Mouse (Mus musculus) MEL (cell line): ENCODE data around the gene Esrra. TPM values are rescaled to one million over a fixed set of nuclear protein-coding genes. Genes with fewer than 3 reads are reported as not detected.

Experiments used
- DNase-seq: peaks from one replicate; pipeline ENCODE4 v3.0.0; 2011; ENCODE audit warnings: low read depth, low spot score
- H3K27ac ChIP-seq: 2 replicates; pipeline ENCODE4 v1.5.1; 2012; ENCODE audit warnings: low read depth, mild to moderate bottlenecking, control low read depth, low read length, moderate library complexity; ENCODE audit not compliant: control insufficient read depth
- H3K27me3 ChIP-seq, 2 experiments: fragments of 150-350 bp in 1 of 2; sonication (generic) in 1 of 2; 2 replicates each; pipeline ENCODE4 v1.6.1; 2012; ENCODE audit warnings: low read length in 2 of 2, mild to moderate bottlenecking in 2 of 2, improper control_type of control experiment in 1 of 2, moderate library complexity in 1 of 2; ENCODE audit not compliant: insufficient read depth in 2 of 2, control insufficient read depth in 1 of 2
- H3K36me3 ChIP-seq, 2 experiments: 2 replicates each; pipeline ENCODE4 v1.6.1; 2012 to 2014; ENCODE audit warnings: low read length in 2 of 2, improper control_type of control experiment in 1 of 2, inconsistent platforms in 1 of 2, mild to moderate bottlenecking in 1 of 2; ENCODE audit not compliant: insufficient read depth in 2 of 2, control insufficient read depth in 1 of 2
- H3K4me1 ChIP-seq, 2 experiments: fragments of 150-350 bp in 1 of 2; sonication (generic) in 1 of 2; 2 replicates each; pipeline ENCODE4 v1.6.1; 2012; ENCODE audit warnings: low read length in 2 of 2, improper control_type of control experiment in 1 of 2, mild to moderate bottlenecking in 1 of 2; ENCODE audit not compliant: insufficient read depth in 2 of 2, control insufficient read depth in 1 of 2
- H3K4me3 ChIP-seq, 2 experiments: fragments of 150-350 bp in 1 of 2; sonication (generic) in 1 of 2; 2 replicates each; pipeline ENCODE4 v1.5.1; 2012; ENCODE audit warnings: low read depth in 2 of 2, low read length in 2 of 2, mild to moderate bottlenecking in 2 of 2, moderate library complexity in 2 of 2, control low read depth in 1 of 2, improper control_type of control experiment in 1 of 2; ENCODE audit not compliant: control insufficient read depth in 1 of 2, insufficient read depth in 1 of 2
- H3K79me2 ChIP-seq: 2 replicates; pipeline ENCODE4 v1.6.1; 2012; ENCODE audit warnings: mild to moderate bottlenecking, low read length, moderate library complexity; ENCODE audit not compliant: control insufficient read depth, poor library complexity, insufficient read depth
- H3K9ac ChIP-seq: 2 replicates; pipeline ENCODE4 v1.6.1; 2012; ENCODE audit warnings: low read depth, mild to moderate bottlenecking, control low read depth, low read length, moderate library complexity; ENCODE audit not compliant: control insufficient read depth, poor library complexity, severe bottlenecking
- H3K9me3 ChIP-seq: fragments of 150-350 bp; sonication (generic); replicated peaks from 2 replicates; pipeline ENCODE4 v1.6.1; 2012; ENCODE audit warnings: mild to moderate bottlenecking, low read length, improper control_type of control experiment, moderate library complexity; ENCODE audit not compliant: insufficient read depth
- CHD2 ChIP-seq: IDR thresholded peaks from 2 replicates; pipeline ENCODE4 v1.6.1; 2011; ENCODE audit warnings: low read length, improper control_type of control experiment
- CTCF ChIP-seq, 3 experiments: IDR thresholded peaks in 2 of 3; conservative IDR thresholded peaks in 1 of 3; 2 replicates each; pipeline ENCODE4 v1.5.1; 2011 to 2012; ENCODE audit warnings: low read length in 3 of 3, low read depth in 2 of 3, mild to moderate bottlenecking in 2 of 3, improper control_type of control experiment in 1 of 3, inconsistent platforms in 1 of 3, mixed read lengths in 1 of 3, moderate library complexity in 1 of 3; ENCODE audit not compliant: control insufficient read depth in 1 of 3, insufficient read depth in 1 of 3, poor library complexity in 1 of 3, severe bottlenecking in 1 of 3
- E2F4 ChIP-seq: IDR thresholded peaks from 2 replicates; pipeline ENCODE4 v1.6.1; 2011; ENCODE audit warnings: low read depth, low read length, improper control_type of control experiment, borderline replicate concordance
- GABPA ChIP-seq: IDR thresholded peaks from 2 replicates; pipeline ENCODE4 v1.6.1; 2012; ENCODE audit warnings: low read depth, mild to moderate bottlenecking, inconsistent platforms, low read length, improper control_type of control experiment, moderate library complexity
- HCFC1 ChIP-seq: IDR thresholded peaks from 2 replicates; pipeline ENCODE4 v1.6.1; 2012; ENCODE audit warnings: low read depth, mild to moderate bottlenecking, inconsistent platforms, low read length, improper control_type of control experiment, moderate library complexity
- KAT2A ChIP-seq: conservative IDR thresholded peaks from 2 replicates; pipeline ENCODE4 v1.6.1; 2012; ENCODE audit warnings: low read depth, low read length, improper control_type of control experiment, inconsistent platforms
- MAFK ChIP-seq: IDR thresholded peaks from 2 replicates; pipeline ENCODE4 v1.6.1; 2011; ENCODE audit warnings: low read depth, mild to moderate bottlenecking, low read length, improper control_type of control experiment, borderline replicate concordance
- MAX ChIP-seq: IDR thresholded peaks from 2 replicates; pipeline ENCODE4 v1.6.1; 2011; ENCODE audit warnings: low read length, improper control_type of control experiment
- MAZ ChIP-seq: IDR thresholded peaks from 2 replicates; pipeline ENCODE4 v1.6.1; 2012; ENCODE audit warnings: low read depth, mild to moderate bottlenecking, inconsistent platforms, low read length, improper control_type of control experiment
- MEF2A ChIP-seq: IDR thresholded peaks from 2 replicates; pipeline ENCODE4 v1.6.1; 2014; ENCODE audit warnings: low read depth, mild to moderate bottlenecking, inconsistent platforms, low read length, improper control_type of control experiment; ENCODE audit not compliant: poor library complexity, insufficient replicate concordance, severe bottlenecking; ENCODE audit errors: extremely low read depth
- MXI1 ChIP-seq: IDR thresholded peaks from 2 replicates; pipeline ENCODE4 v1.6.1; 2011; ENCODE audit warnings: mild to moderate bottlenecking, low read depth, low read length, improper control_type of control experiment
- NELFE ChIP-seq: IDR thresholded peaks from 2 replicates; pipeline ENCODE4 v1.6.1; 2011; ENCODE audit warnings: low read depth, low read length, improper control_type of control experiment
- NRF1 ChIP-seq: IDR thresholded peaks from 2 replicates; pipeline ENCODE4 v1.6.1; 2014; ENCODE audit warnings: low read depth, mild to moderate bottlenecking, inconsistent platforms, low read length, improper control_type of control experiment, moderate library complexity; ENCODE audit not compliant: poor library complexity, insufficient read depth, severe bottlenecking
- POLR2AphosphoS2 ChIP-seq: IDR thresholded peaks from 2 replicates; pipeline ENCODE4 v1.6.1; 2011; ENCODE audit warnings: low read length, improper control_type of control experiment
- POLR2AphosphoS5 ChIP-seq: IDR thresholded peaks from 2 replicates; pipeline ENCODE4 v1.6.1; 2012; ENCODE audit warnings: low read depth, borderline replicate concordance, mild to moderate bottlenecking, inconsistent platforms, low read length, moderate library complexity, mixed read lengths
- SIN3A ChIP-seq: IDR thresholded peaks from 2 replicates; pipeline ENCODE4 v1.6.1; 2012; ENCODE audit warnings: low read length, improper control_type of control experiment, inconsistent platforms
- TCF12 ChIP-seq: IDR thresholded peaks from 2 replicates; pipeline ENCODE4 v1.6.1; 2014; ENCODE audit warnings: low read depth, mild to moderate bottlenecking, inconsistent platforms, low read length, improper control_type of control experiment, moderate library complexity
- USF1 ChIP-seq: IDR thresholded peaks from 2 replicates; pipeline ENCODE4 v1.6.1; 2014; ENCODE audit warnings: low read depth, mild to moderate bottlenecking, inconsistent platforms, low read length, improper control_type of control experiment, moderate library complexity
- USF2 ChIP-seq, 2 experiments: IDR thresholded peaks; 2 replicates each; pipeline ENCODE4 v1.6.1; 2011 to 2012; ENCODE audit warnings: improper control_type of control experiment in 2 of 2, low read length in 2 of 2, borderline replicate concordance in 1 of 2, inconsistent platforms in 1 of 2, low read depth in 1 of 2, mild to moderate bottlenecking in 1 of 2; ENCODE audit not compliant: insufficient read depth in 1 of 2
- ZC3H11A ChIP-seq: IDR thresholded peaks from 2 replicates; pipeline ENCODE4 v1.6.1; 2012; ENCODE audit warnings: low read depth, mild to moderate bottlenecking, inconsistent platforms, low read length, improper control_type of control experiment
- ZKSCAN1 ChIP-seq: IDR thresholded peaks from 2 replicates; pipeline ENCODE4 v1.6.1; 2012; ENCODE audit warnings: low read depth, mild to moderate bottlenecking, inconsistent platforms, low read length, improper control_type of control experiment, moderate library complexity
- ZMIZ1 ChIP-seq: IDR thresholded peaks from 2 replicates; pipeline ENCODE4 v1.6.1; 2012; ENCODE audit warnings: low read depth, mild to moderate bottlenecking, inconsistent platforms, low read length, improper control_type of control experiment, moderate library complexity
- ZNF384 ChIP-seq: IDR thresholded peaks from 2 replicates; pipeline ENCODE4 v1.6.1; 2012; ENCODE audit warnings: low read depth, mild to moderate bottlenecking, inconsistent platforms, low read length, improper control_type of control experiment
- polyA plus RNA-seq, 2 experiments: library from polyadenylated mRNA; stranded (reverse) in 1 of 2; unstranded in 1 of 2; fragments of >175 nt in 1 of 2; fragments of >200 nt in 1 of 2; gene quantifications; 2 replicates each; pipeline versions ENCODE4 v1.2.1 to v1.2.4; 2012; ENCODE audit warnings: low replicate concordance in 2 of 2, low read depth in 1 of 2; ENCODE audit not compliant: insufficient read length in 2 of 2, insufficient read depth in 1 of 2, missing spikeins in 1 of 2
- total RNA-seq: library from RNA; depleted of rRNA; stranded (reverse); fragments of 300-350 nt; gene quantifications from 2 replicates; pipeline ENCODE4 v1.2.3, GENCODE M21; 2012

The Esrra gene
- total and polyA plus RNA-seq, 3 experiments = 32.5 to 40.9 TPM; not detected in 1

- Histone ChIP-seq H3K9me3 (no peaks in the 10 kb centered on the region), H3K27me3 (no peaks in the 10 kb centered on the region), H3K4me1 (peaks cover 0 to 8% of the 10 kb centered on the region in 2 experiments; a peak in 2 of 4 replicates), H3K36me3 (peaks cover 0 to 5% of the 10 kb centered on the region in 2 experiments; a peak in 2 of 4 replicates), H3K27ac (no peak overlapping the region), H3K4me3 (no peak overlapping the region), H3K9ac (no peak overlapping the region), H3K79me2 (peaks cover 22% of the 10 kb centered on the region)
- TF ChIP-seq NRF1 (no peak), NELFE (no peak), HCFC1 (no peak), USF2 (IDR thresholded peaks at IDR 0.05; ENCODE audit: borderline replicate concordance in 1 of 2, insufficient read depth in 1 of 2, low read depth in 1 of 2, low read length in 2 of 2) (no peak), ZC3H11A (no peak), GABPA (no peak), KAT2A (no peak), POLR2AphosphoS5 (no peak), E2F4 (no peak)
- no peak for DNase-seq
Observed at GRCm38 (mm10) chr19:6905498-6906159, 16.0 kb downstream of the Esrra start.

- TF ChIP-seq SIN3A = no peak
- TF ChIP-seq, all 39 proteins: peak for 0
- Histone ChIP-seq H3K27me3 (no peaks in the 10 kb centered on the region), H3K4me3 (no peak overlapping the region), H3K79me2 (peaks cover 20% of the 10 kb centered on the region), H3K27ac (no peak overlapping the region), H3K4me1 (peaks cover 0 to 8% of the 10 kb centered on the region in 2 experiments; a peak in 2 of 4 replicates), H3K9me3 (no peaks in the 10 kb centered on the region), H3K36me3 (peaks cover 0 to 5% of the 10 kb centered on the region in 2 experiments; a peak in 2 of 4 replicates), H3K9ac (no peak overlapping the region)
- no peak for DNase-seq
Observed at GRCm38 (mm10) chr19:6904846-6905245, 16.8 kb downstream of the Esrra start.

GRCm38 (mm10) chr19:6903031-6903430 lies 18.6 kb downstream of the Esrra start:
- no peaks in the 10 kb centered on the region; a peak in 2 of 4 replicates for H3K36me3 ChIP-seq

More at GRCm38 (mm10) chr19:6903031-6903430, 18.6 kb downstream of the Esrra start:
- Histone ChIP-seq H3K4me3 (no peak overlapping the region), H3K4me1 (peaks cover 0 to 3% of the 10 kb centered on the region in 2 experiments; a peak in 1 of 4 replicates), H3K27me3 (no peaks in the 10 kb centered on the region), H3K9me3 (no peaks in the 10 kb centered on the region), H3K9ac (no peak overlapping the region), H3K27ac (no peak overlapping the region), H3K79me2 (peaks cover 5% of the 10 kb centered on the region)
- no peak for DNase-seq
- no peak for TF ChIP-seq POLR2AphosphoS2
- no peak for TF ChIP-seq NELFE
- no peak for TF ChIP-seq TCF12
- no peak for TF ChIP-seq HCFC1
- TF ChIP-seq ZMIZ1 = no peak
- TF ChIP-seq GABPA = no peak
- TF ChIP-seq SIN3A = no peak
- TF ChIP-seq MAFK = no peak
- no peak for TF ChIP-seq ZNF384
- TF ChIP-seq CTCF (IDR thresholded peaks at IDR 0.05 in 2 of 3, conservative IDR thresholded peaks at IDR 0.05 in 1 of 3; ENCODE audit: control insufficient read depth in 1 of 3, insufficient read depth in 1 of 3, low read depth in 2 of 3, low read length in 3 of 3, poor library complexity in 1 of 3, severe bottlenecking in 1 of 3) = no peak
- TF ChIP-seq MEF2A = no peak
- TF ChIP-seq CHD2 = no peak
- no peak for TF ChIP-seq MXI1
- TF ChIP-seq MAZ = no peak
- no peak for TF ChIP-seq MAX
- TF ChIP-seq ZKSCAN1 = no peak
- no peak for TF ChIP-seq USF1
